Mouse (Mus musculus) heart, adult 2 months (tissue): ENCODE data around the gene Nusap1. TPM values are rescaled to one million over a fixed set of nuclear protein-coding genes. Genes with fewer than 3 reads are reported as not detected.

ENCODE experiments used
- DNase-seq, 2 experiments: peaks; one replicate each; pipeline ENCODE4 v3.0.0; 2021
- H3K27ac ChIP-seq: fragments of 200-600 bp; 2 replicates; pipeline ENCODE4 v1.8.1; 2022
- H3K27me3 ChIP-seq: fragments of 200-500 bp; 2 replicates; pipeline ENCODE4 v1.6.1; 2012; ENCODE audit warnings: mild to moderate bottlenecking, low read length, inconsistent platforms, mixed read lengths; ENCODE audit not compliant: control insufficient read depth, insufficient read depth
- H3K36me3 ChIP-seq: fragments of 200-500 bp; 2 replicates; pipeline ENCODE4 v1.6.1; 2012; ENCODE audit warnings: low read length, inconsistent platforms; ENCODE audit not compliant: control insufficient read depth, insufficient read depth
- H3K4me1 ChIP-seq: fragments of 200-500 bp; 2 replicates; pipeline ENCODE4 v1.6.1; 2011; ENCODE audit warnings: low read length; ENCODE audit not compliant: control insufficient read depth, insufficient read depth
- H3K4me3 ChIP-seq: fragments of 200-600 bp; 2 replicates; pipeline ENCODE4 v1.8.1; 2022
- H3K79me2 ChIP-seq: fragments of 200-500 bp; replicated peaks from 2 replicates; pipeline ENCODE4 v1.6.1; 2012; ENCODE audit warnings: mild to moderate bottlenecking, inconsistent platforms, low read length, moderate library complexity, mixed read lengths; ENCODE audit not compliant: control insufficient read depth, insufficient read depth
- H3K9ac ChIP-seq: fragments of 200-500 bp; 2 replicates; pipeline ENCODE4 v1.6.1; 2012; ENCODE audit warnings: low read depth, mild to moderate bottlenecking, control low read depth, inconsistent platforms, low read length, mixed read lengths
- CTCF ChIP-seq: fragments of 200-600 bp; IDR thresholded peaks from 2 replicates; pipeline ENCODE4 v1.8.1; 2022; ENCODE audit warnings: antibody characterized with exemption, mild to moderate bottlenecking, moderate library complexity
- EP300 ChIP-seq: fragments of 200-500 bp; IDR thresholded peaks from 2 replicates; pipeline ENCODE4 v1.6.1; 2011; ENCODE audit warnings: low read depth, low read length, control low read depth; ENCODE audit not compliant: insufficient read depth
- POLR2A ChIP-seq: fragments of 200-500 bp; IDR thresholded peaks from 2 replicates; pipeline ENCODE4 v1.6.1; 2011; ENCODE audit warnings: mild to moderate bottlenecking, low read depth, low read length, control low read depth; ENCODE audit not compliant: insufficient read depth
- WGBS: fragments of 180-500 bp; shearing (Covaris S2); methylation state at CpG from one replicate; pipeline ENCODE4 v1.1.7; 2018; 5-methylcytosine and 5-hydroxymethylcytosine counted together
- intact Hi-C: fragments of 180-260 bp; cut with DNase I; formaldehyde crosslinking; loops from one replicate; pipeline ENCODE4 v1.15.1; 2025
- polyA plus RNA-seq: library from polyadenylated mRNA; depleted of rRNA; stranded (reverse); fragments of >200 nt; gene quantifications from 2 replicates; pipeline ENCODE4 v1.2.3, GENCODE M21; 2012
- total RNA-seq, 2 experiments: library from RNA; stranded (reverse); gene quantifications; 2 replicates each; pipeline ENCODE4 v1.2.3; 2021

Gene Nusap1
- total and polyA plus RNA-seq, 3 experiments, result 0.31 to 2.0 (median 0.84) TPM

GRCm38 (mm10) chr2:119669010-119669409, 50.9 kb downstream of the Nusap1 start:
- Histone ChIP-seq H3K9ac (no peak overlapping the region), H3K4me1 (no peaks in the 10 kb centered on the region; the same call in 1 of the 2 replicates), H3K27ac (no peak overlapping the region), H3K36me3 (no peaks in the 10 kb centered on the region), H3K79me2 (no peaks in the 10 kb centered on the region), H3K4me3 (no peak overlapping the region), H3K27me3 (no peaks in the 10 kb centered on the region)
- no peak for DNase-seq
- WGBS, result 19% methylated on average over 7 of the region's 7 CpGs
- intact Hi-C loops, result no loop called here
- TF ChIP-seq EP300 (no peak), CTCF (peak; percentile 68)

GRCm38 (mm10) chr2:119674525-119675214, 56.6 kb downstream of the Nusap1 start, which contains the start of gene Rtf1:
Gene Rtf1, plus strand, starts transcription at chr2:119675068.
- Histone ChIP-seq H3K9ac (peak within 1 kb of the TSS; percentile 100), H3K27ac (peak within 1 kb of the TSS; percentile 90), H3K4me1 (no peaks in the 10 kb centered on the region; the same call in 1 of the 2 replicates), H3K79me2 (peaks cover 3% of the 10 kb centered on the region; the same call in 1 of the 2 replicates), H3K36me3 (peaks cover 3% of the 10 kb centered on the region; the same call in 1 of the 2 replicates), H3K4me3 (peak within 1 kb of the TSS; percentile 98), H3K27me3 (no peaks in the 10 kb centered on the region)
- DNase-seq, result peak; percentile 96 to 98
- intact Hi-C loops, result loop anchor here (5.0 kb wide), 2 partner anchors 68 to 113 kb away; partner anchors contain the start of genes Itpka and Rpap1
- 1% methylated on average over 58 of the region's 58 CpGs for WGBS
- peak; percentile 97 for TF ChIP-seq POLR2A
- TF ChIP-seq EP300, result 0 out of 2 replicates have a peak, but pooled peaks have one; percentile 27
- TF ChIP-seq CTCF, result no peak

- intact Hi-C loops, result loop anchor here (5.0 kb wide), 1 partner anchor 67 kb away; the partner anchor contains the start of gene Itpka
- DNase-seq, result no peak
- H3K9ac ChIP-seq, result peak overlapping the region; percentile 100
- peaks cover 3% of the 10 kb centered on the region; the same call in 1 of the 2 replicates for H3K36me3 ChIP-seq
- TF ChIP-seq POLR2A (no peak), EP300 (no peak)
- no peaks in the 10 kb centered on the region for H3K27me3 ChIP-seq
- under 1% methylated on average over 39 of the region's 39 CpGs for WGBS
- peak overlapping the region; percentile 90 for H3K27ac ChIP-seq
- peaks cover 3% of the 10 kb centered on the region; the same call in 1 of the 2 replicates for H3K79me2 ChIP-seq
- no peaks in the 10 kb centered on the region; the same call in 1 of the 2 replicates for H3K4me1 ChIP-seq
- H3K4me3 ChIP-seq, result peak overlapping the region; percentile 98
Observed at GRCm38 (mm10) chr2:119675215-119675784, 57.2 kb downstream of the Nusap1 start.

DNA sequence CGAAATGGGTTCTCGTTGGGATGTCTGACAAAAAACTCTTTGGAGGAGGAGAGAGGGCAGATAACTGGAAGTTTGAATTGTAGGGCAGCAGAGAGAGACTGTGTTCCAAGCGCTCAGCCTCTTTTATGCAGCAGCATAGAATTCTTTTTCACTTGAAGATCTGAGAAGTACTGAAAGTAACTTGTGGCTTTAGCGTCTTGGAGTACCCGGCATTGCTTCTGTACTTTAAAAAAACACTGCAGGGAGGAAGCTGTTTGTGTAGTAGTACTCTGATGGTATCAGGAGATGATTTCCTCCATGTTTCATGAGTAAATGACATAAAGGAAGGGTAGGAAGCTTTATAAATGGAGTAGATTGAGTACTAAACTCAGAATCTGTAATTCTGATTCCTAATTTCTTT, 57.7 kb downstream of the Nusap1 start:
- H3K27ac ChIP-seq, result no peak overlapping the region; the same call in 1 of the 2 replicates

DNA sequence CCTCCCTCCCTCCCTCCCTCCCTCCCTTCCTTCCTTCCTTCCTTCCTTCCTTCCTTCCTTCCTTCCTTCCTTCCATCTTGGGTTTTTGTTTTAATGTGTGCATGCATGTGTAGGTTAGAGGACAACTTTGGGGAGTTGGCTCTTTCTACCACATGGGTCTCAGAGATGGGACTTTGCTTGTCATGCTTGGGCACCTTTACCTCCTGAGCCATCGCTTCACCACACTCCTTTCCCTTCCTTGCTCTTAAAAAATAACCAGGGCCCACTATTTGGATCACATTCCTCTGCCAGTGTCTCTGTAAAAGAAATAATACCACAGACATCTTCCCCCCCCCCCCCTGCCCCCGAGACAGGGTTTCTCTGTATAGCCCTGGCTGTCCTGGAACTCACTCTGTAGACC, 65.6 kb downstream of the Nusap1 start:
- no peak overlapping the region for H3K27ac ChIP-seq
- H3K4me1 ChIP-seq, result no peaks in the 10 kb centered on the region; the same call in 1 of the 2 replicates
- no peak for TF ChIP-seq CTCF
- no peak for TF ChIP-seq EP300
- TF ChIP-seq POLR2A, result no peak
- no peak overlapping the region for H3K4me3 ChIP-seq
- H3K27me3 ChIP-seq, result no peaks in the 10 kb centered on the region
- WGBS, result 87% methylated on average over 2 of the region's 2 CpGs
- DNase-seq, result no peak
- peaks cover 11% of the 10 kb centered on the region; the same call in 1 of the 2 replicates for H3K79me2 ChIP-seq
- no peak overlapping the region for H3K9ac ChIP-seq
- intact Hi-C loops, result no loop called here
- peaks cover 14% of the 10 kb centered on the region for H3K36me3 ChIP-seq

More for the DNA sequence above, 57.7 kb downstream of the Nusap1 start:
- intact Hi-C loops, result loop anchor here (5.0 kb wide), 1 partner anchor 66 kb away; the partner anchor contains the start of gene Itpka
- 1% methylated on average over 5 of the region's 5 CpGs for WGBS
- no peaks in the 10 kb centered on the region for H3K27me3 ChIP-seq
- H3K4me3 ChIP-seq, result peak overlapping the region; percentile 98
- peaks cover 4% of the 10 kb centered on the region; the same call in 1 of the 2 replicates for H3K79me2 ChIP-seq
- H3K9ac ChIP-seq, result peak overlapping the region; percentile 100
- no peaks in the 10 kb centered on the region; the same call in 1 of the 2 replicates for H3K4me1 ChIP-seq
- no peak for DNase-seq
- H3K36me3 ChIP-seq, result peaks cover 3% of the 10 kb centered on the region
- TF ChIP-seq POLR2A (no peak), CTCF (no peak), EP300 (no peak)
